In genomic region chr2:130540266-130540665, GRCm38 (mm10) we compare ENCODE assay signal across 17 mouse cellular contexts. TPM values are rescaled to one million over a fixed set of nuclear protein-coding genes. Genes with fewer than 3 reads are reported as not detected.
A peak's percentile ranks its signal among the peaks of the same experiment; 100 is the strongest.
DNase-seq lines count a peak whose midpoint lies in the region.
"Had no signal": no experiment of that assay in that cellular context is flagged by ENCODE, and none has a peak within 500 bp of the region (broad histone marks: within the 10 kb centered on the region; RNA-seq: fewer than 3 reads in every experiment).

No protein-coding gene starts in this region.

- peak; percentile 91 for DNase-seq in A20 (ENCODE audit: low read depth, low spot score)
- peak; percentile 27 for DNase-seq in CD4-positive, CD25-positive, alpha-beta regulatory T cell, adult 2 months (ENCODE audit: low read depth, low spot score)
- peak; percentile 46 for DNase-seq in induced T-regulatory cell, adult 2 months (ENCODE audit: low read depth)
- peak; percentile 58 to 74 for DNase-seq in thymus, adult 18-20 months
- no peak for DNase-seq in adrenal gland, postnatal 14 days
- no peak for DNase-seq in kidney, adult 11 months
- DNase-seq in kidney, postnatal 36 days = no peak
- DNase-seq in right cerebral cortex, postnatal 4 days = no peak
- DNase-seq: adrenal gland, adult 2 months; cerebellum, adult 2 months; embryo, embryonic 11 days; gastrocnemius, postnatal 14 days; heart, postnatal 4 days; layer of hippocampus, adult 9-11 months; lung, embryonic 14.5 days; retina, postnatal 1 day had no signal

RNA-seq across cellular contexts. Expression of gene Mrps26, which starts 23.3 kb away (rescaled TPM):
- total RNA-seq in adrenal gland, postnatal 14 days (2021) = 54.5 and 63.2 TPM in 2 replicates

RNA-seq across cellular contexts. Expression of gene Oxt, which starts 35.7 kb away (rescaled TPM):
- total RNA-seq in adrenal gland, postnatal 14 days (2021) = not detected in 2 replicates
- total RNA-seq: adrenal gland, adult 2 months; gastrocnemius, postnatal 14 days; heart, postnatal 4 days; liver, adult 2 months had no signal

RNA-seq across cellular contexts. Expression of gene Avp, which starts 42.1 kb away (rescaled TPM):
- not detected in 2 replicates for total RNA-seq in adrenal gland, postnatal 14 days (2021)
- total RNA-seq: adrenal gland, adult 2 months; gastrocnemius, postnatal 14 days; liver, adult 2 months had no signal

Comparison
In these comparisons a context has a peak if more than half of its experiments do, and no peak if none do; other contexts are left out.
1. DNase-seq: peak in A20 (single experiment), CD4-positive, CD25-positive, alpha-beta regulatory T cell, adult 2 months (single experiment), induced T-regulatory cell, adult 2 months (single experiment) and thymus, adult 18-20 months (2 of 2); none in adrenal gland, postnatal 14 days (single experiment), kidney, adult 11 months (single experiment), kidney, postnatal 36 days (0 of 2) and right cerebral cortex, postnatal 4 days (single experiment).